Mouse (Mus musculus) heart, adult 9 months (tissue): ENCODE measurements around the gene Nav1.
"Not testable (repeated sequence)": the region's sequence is repeated elsewhere in the genome, so short reads cannot be mapped to it uniquely, and the experiment has no call there.

Source experiments
- DNase-seq, 2 experiments: peaks; one replicate each; pipeline ENCODE4 v3.0.0; 2022; ENCODE audit warnings: low spot score in 2 of 2

The Nav1 gene

GRCm38 (mm10) chr1:135488879-135489278, 118.2 kb downstream of the Nav1 start:
- no peak for DNase-seq

- DNase-seq: no peak
Observed at GRCm38 (mm10) chr1:135485179-135485578, 121.9 kb downstream of the Nav1 start.

- not testable (repeated sequence) for DNase-seq
Observed at GRCm38 (mm10) chr1:135484503-135485051, 122.5 kb downstream of the Nav1 start.

- DNase-seq: no peak
Observed at GRCm38 (mm10) chr1:135483971-135484370, 123.1 kb downstream of the Nav1 start.

GRCm38 (mm10) chr1:135482666-135483065, 124.4 kb downstream of the Nav1 start:
- no peak for DNase-seq

- DNase-seq: peak; percentile 41 to 49
Observed at GRCm38 (mm10) chr1:135481656-135482055, 125.4 kb downstream of the Nav1 start.

GRCm38 (mm10) chr1:135480815-135481214, 126.3 kb downstream of the Nav1 start:
- DNase-seq: no peak

GRCm38 (mm10) chr1:135475571-135475895, 131.6 kb downstream of the Nav1 start:
- no peak for DNase-seq

GRCm38 (mm10) chr1:135474861-135475570, 132.1 kb downstream of the Nav1 start:
- DNase-seq: peak in 1 of 2 experiments; percentile 41

- DNase-seq: no peak
Observed at GRCm38 (mm10) chr1:135472536-135472935, 134.6 kb downstream of the Nav1 start.

GRCm38 (mm10) chr1:135471742-135472141, 135.4 kb downstream of the Nav1 start:
- DNase-seq: no peak

GRCm38 (mm10) chr1:135470546-135470945, 136.5 kb downstream of the Nav1 start:
- DNase-seq: no peak

- DNase-seq: no peak
Observed at GRCm38 (mm10) chr1:135467462-135467861, 139.6 kb downstream of the Nav1 start.

GRCm38 (mm10) chr1:135466935-135467334, 140.2 kb downstream of the Nav1 start:
- DNase-seq: peak; percentile 66 to 67

- DNase-seq: no peak
Observed at GRCm38 (mm10) chr1:135465734-135466133, 141.4 kb downstream of the Nav1 start.

GRCm38 (mm10) chr1:135462736-135463135, 144.4 kb downstream of the Nav1 start:
- no peak for DNase-seq

GRCm38 (mm10) chr1:135462304-135462703, 144.8 kb downstream of the Nav1 start:
- DNase-seq: peak; percentile 49 to 59

- DNase-seq: peak; percentile 38 to 61
Observed at GRCm38 (mm10) chr1:135461097-135461730, 145.9 kb downstream of the Nav1 start.

GRCm38 (mm10) chr1:135460521-135460920, 146.6 kb downstream of the Nav1 start:
- DNase-seq: no peak

- no peak for DNase-seq
Observed at GRCm38 (mm10) chr1:135457860-135458259, 149.2 kb downstream of the Nav1 start.

GRCm38 (mm10) chr1:135452259-135452658, 154.8 kb downstream of the Nav1 start:
- no peak for DNase-seq

- no peak for DNase-seq
Observed at GRCm38 (mm10) chr1:135451419-135451818, 155.7 kb downstream of the Nav1 start.

- no peak for DNase-seq
Observed at GRCm38 (mm10) chr1:135449876-135450275, 157.2 kb downstream of the Nav1 start.
